Mouse (Mus musculus): ENCODE data around the gene Pi4k2a. TPM values are rescaled to one million over a fixed set of nuclear protein-coding genes. Genes with fewer than 3 reads are reported as not detected.
"Not testable (repeated sequence)": the region's sequence is repeated elsewhere in the genome, so short reads cannot be mapped to it uniquely, and the experiment has no call there.

Pi4k2a gene
- total RNA-seq, 1 experiment from 2014 or later = 50.4 TPM

- DNase-seq = peak; percentile 24
These were observed 10.3 kb upstream of the Pi4k2a start for GRCm38 (mm10) chr19:42079950-42080349.

GRCm38 (mm10) chr19:42080469-42080868 lies 9.8 kb upstream of the Pi4k2a start:
- no peak for DNase-seq

GRCm38 (mm10) chr19:42081613-42082012 lies 8.7 kb upstream of the Pi4k2a start:
- not testable (repeated sequence) for DNase-seq

- DNase-seq = no peak
These were observed 4.6 kb upstream of the Pi4k2a start for GRCm38 (mm10) chr19:42085690-42086089.

DNA sequence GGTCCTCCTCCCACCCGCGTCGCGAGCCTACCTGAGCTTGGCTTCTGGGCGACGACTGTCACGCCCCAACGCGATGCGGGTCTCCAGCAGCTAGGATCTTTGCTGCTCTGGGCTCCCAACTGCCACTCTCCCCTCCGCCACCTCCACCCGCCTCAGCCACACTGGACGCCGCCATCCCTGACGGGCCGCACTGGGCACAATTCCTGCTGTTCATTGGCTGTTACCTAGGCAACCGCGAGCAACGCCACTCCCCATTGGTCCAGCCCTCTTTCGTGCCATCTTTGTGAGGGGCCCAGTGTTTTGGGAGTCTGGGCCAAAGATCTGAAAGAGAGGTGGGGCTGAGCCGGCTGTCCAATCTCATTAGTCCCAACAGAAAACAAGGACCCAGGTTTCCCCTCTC lies 4.1 kb upstream of the Pi4k2a start, which contains the start of gene Morn4:
Gene Morn4, minus strand, starts transcription at position 192 of the 400 bp plus-strand sequence.
- peak; percentile 93 for DNase-seq

DNA sequence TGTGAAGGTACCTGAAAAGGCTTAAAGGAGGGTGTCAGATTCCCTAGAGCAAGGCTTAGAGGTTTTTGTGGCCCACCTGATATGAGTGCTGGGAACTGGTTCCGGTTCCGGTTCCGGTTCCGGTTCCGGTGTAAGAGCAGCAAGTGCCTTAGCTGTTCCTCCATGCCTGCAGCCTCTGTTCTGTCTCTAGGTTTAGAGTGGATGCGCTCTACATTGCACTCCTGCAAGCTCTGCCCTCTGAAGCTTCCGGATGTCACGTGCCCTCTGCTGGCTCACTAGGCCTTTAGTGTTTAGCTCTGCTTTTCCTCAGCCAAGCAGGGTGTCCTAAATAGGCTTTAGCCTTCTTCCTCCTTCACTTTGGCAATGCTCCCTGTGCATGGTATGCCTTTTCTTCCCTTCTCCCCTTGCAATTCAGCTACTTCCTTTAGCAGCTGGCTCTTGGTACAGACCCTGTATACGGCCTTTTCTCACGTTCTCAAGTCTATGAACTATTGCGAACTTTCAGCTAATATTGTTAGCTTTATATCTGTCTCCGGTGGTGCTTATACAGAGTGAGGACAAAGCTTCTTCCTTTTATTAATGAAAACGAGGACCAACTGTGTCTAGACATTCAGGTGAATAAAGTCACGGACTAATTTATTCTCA lies 1.0 kb upstream of the Pi4k2a start:
- peak; percentile 67 for DNase-seq

- peak; percentile 65 for DNase-seq
These were observed 419 bp downstream of the Pi4k2a start for GRCm38 (mm10) chr19:42090637-42091141.

DNA sequence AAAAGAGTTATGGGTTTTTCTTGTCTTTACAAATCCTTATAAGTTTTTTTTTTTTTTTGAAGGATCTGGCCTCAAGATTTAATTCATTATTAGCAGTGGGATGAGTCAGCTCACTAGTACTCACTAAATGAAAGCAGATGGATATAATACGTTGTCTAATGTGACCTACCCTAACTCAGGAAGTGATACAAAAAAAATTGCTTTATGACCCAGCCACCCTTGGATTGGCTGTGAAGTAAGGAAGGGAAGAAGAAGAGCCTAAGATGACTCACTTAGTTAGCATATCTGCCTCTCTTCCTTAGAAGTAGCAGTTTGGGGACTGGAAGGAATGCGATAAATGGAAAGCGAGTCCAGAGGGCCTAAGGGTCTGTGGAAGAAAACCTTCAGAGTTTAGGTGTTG lies 9.1 kb downstream of the Pi4k2a start:
- no peak for DNase-seq

DNA sequence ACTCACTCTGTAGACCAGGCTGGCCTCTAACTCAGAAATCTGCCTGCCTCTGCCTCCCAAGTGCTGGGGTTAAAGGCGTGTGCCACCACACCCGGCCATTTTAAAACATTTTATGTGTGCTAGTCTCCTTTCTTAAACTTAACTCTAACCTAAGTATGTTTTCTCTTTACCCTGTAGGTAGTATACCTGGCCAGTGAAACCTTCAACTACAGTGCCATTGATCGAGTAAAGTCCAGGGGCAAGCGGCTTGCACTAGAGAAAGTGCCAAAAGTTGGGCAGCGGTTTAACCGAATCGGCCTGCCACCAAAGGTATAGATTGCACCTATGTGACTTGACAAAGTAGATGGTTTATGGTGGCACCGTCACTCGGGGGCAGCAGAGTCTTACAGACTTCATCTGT lies 14.4 kb downstream of the Pi4k2a start:
- no peak for DNase-seq

GRCm38 (mm10) chr19:42115783-42116335 lies 25.6 kb downstream of the Pi4k2a start:
- no peak for DNase-seq

GRCm38 (mm10) chr19:42118142-42118541 lies 27.9 kb downstream of the Pi4k2a start:
- DNase-seq = no peak

DNA sequence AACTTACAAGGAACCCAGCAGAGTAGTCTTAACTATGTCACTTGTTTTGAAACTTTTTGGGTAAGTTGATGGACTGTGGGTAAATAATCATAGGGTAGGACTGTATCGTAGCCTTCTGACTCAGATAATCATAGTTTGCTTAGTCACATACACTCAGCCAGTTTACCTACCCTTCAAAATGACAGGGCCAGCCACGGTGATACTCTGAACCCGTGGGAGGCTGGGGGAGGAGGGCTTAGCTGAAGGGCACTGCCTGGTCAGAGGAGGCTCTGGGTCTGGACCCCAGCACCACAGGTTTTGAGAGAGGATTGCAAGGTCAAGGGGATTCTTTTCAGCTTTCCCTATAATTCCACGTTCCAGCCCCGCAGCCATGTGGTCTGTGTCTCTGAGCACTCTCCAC lies 28.3 kb downstream of the Pi4k2a start:
- DNase-seq = no peak

GRCm38 (mm10) chr19:42120451-42120850 lies 30.2 kb downstream of the Pi4k2a start:
- DNase-seq = peak; percentile 61

- no peak for DNase-seq
These were observed 34.4 kb downstream of the Pi4k2a start for GRCm38 (mm10) chr19:42124684-42125083.

DNA sequence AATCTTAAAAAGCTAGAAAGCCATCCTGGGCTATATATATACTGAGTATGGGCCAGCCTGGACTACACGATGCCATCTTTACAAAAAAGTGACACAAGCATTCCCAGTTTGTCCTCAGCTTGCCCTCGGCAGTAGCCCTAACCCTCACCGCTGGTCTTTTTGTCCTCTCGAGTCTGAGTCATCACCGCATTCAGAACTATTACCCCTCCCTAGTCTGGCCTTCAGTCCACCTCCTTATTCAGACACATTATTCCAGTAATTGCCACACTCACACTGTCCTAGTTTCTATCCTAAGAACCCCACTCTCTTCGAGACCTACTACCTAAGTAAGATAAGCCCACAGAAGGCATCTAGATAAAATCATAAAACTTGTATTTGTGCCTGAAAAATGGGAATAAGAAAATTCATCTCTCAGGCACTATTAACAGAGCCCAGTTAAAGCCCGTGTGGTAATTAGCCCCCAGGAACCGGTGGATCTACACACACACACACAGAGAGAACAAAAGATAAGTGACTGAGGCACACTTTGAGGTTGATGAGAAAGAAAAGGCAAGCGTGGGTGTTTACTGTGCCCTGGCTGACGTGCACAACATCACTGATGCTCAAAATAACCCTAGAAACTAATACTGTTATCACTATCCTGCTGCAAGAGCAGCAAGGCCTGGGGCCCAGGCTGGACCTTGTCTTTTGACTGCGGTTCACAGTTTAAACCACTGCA lies 35.4 kb downstream of the Pi4k2a start:
- DNase-seq = peak; percentile 34

- peak; percentile 69 for DNase-seq
These were observed 35.9 kb downstream of the Pi4k2a start for GRCm38 (mm10) chr19:42126219-42126605.

DNA sequence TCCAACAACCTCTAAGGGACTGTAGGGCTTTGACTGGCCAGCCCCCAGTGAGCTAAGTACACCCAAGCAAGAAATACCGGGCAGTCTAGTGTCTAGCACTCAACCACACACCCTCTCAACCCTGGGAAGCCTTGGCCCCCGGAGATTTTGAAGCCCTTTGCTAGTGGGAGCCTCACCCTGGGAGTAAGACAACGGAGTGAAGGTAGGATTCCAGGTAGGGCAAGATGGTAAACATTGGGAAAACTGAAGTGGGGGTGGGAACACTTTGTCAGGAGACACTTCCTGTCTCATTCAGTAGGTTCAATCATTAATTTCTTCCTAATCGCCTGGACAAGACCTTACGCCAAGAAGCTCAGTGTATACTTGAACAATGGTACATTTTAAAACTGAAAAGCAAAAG lies 36.8 kb downstream of the Pi4k2a start:
- no peak for DNase-seq

GRCm38 (mm10) chr19:42128052-42128740 lies 37.9 kb downstream of the Pi4k2a start:
- no peak for DNase-seq

- peak; percentile 98 for DNase-seq
These were observed 38.7 kb downstream of the Pi4k2a start, which contains the start of gene Avpi1 for GRCm38 (mm10) chr19:42128787-42129508. TSS of gene Avpi1 (minus strand) at chr19:42129059.

GRCm38 (mm10) chr19:42129509-42130293 lies 39.4 kb downstream of the Pi4k2a start:
- peak; percentile 6 for DNase-seq

GRCm38 (mm10) chr19:42130294-42130606 lies 40.0 kb downstream of the Pi4k2a start:
- peak; percentile 3 for DNase-seq
